Mouse (Mus musculus): ENCODE measurements at regions not wholly inside any gene's neighbourhood (a gene's known extent, or its start where the extent isn't known, plus 50 kb on each side); places are given as distances from the start of the nearest gene placed in this dataset.

- TF ChIP-seq CTCF (IDR thresholded peaks at IDR 0.05; ENCODE audit: extremely low read depth, insufficient read length, insufficient replicate concordance, low read depth, low read length) (no peak), POLR2A (IDR thresholded peaks at IDR 0.05; ENCODE audit: low read depth, low read length) (no peak)
These were observed 509.8 kb upstream of the Adgrl2 start for GRCm38 (mm10) chr3:149500130-149500529.
